Mouse (Mus musculus) stomach, embryonic 16.5 days (tissue): ENCODE results near the gene Ets1. TPM values are rescaled to one million over a fixed set of nuclear protein-coding genes. Genes with fewer than 3 reads are reported as not detected.

ENCODE experiments used
- ATAC-seq: fragments of 200-750 bp; cut with Nextera tagmentation; 2 replicates; pipeline ENCODE4 v1.8.0; 2017; ENCODE audit warnings: moderate number of reproducible peaks, moderate TSS enrichment; ENCODE audit not compliant: insufficient read depth, low FRiP score
- H3K27ac ChIP-seq: fragments of 300-500 bp; sonication (generic); 2 replicates; pipeline ENCODE4 v1.5.1; 2014; ENCODE audit warnings: low read length
- H3K27me3 ChIP-seq: fragments of 300-500 bp; sonication (generic); 2 replicates; pipeline ENCODE4 v1.6.1; 2014; ENCODE audit warnings: low read length, control low read depth, mixed read lengths; ENCODE audit not compliant: control insufficient read depth, insufficient read depth
- H3K36me3 ChIP-seq: fragments of 300-500 bp; sonication (generic); 2 replicates; pipeline ENCODE4 v1.6.1; 2014; ENCODE audit warnings: low read length; ENCODE audit not compliant: control insufficient read depth, insufficient read depth
- H3K4me1 ChIP-seq: fragments of 300-500 bp; sonication (generic); 2 replicates; pipeline ENCODE4 v1.6.1; 2014; ENCODE audit warnings: low read length, control low read depth, mixed read lengths; ENCODE audit not compliant: control insufficient read depth, insufficient read depth
- H3K4me2 ChIP-seq: fragments of 300-500 bp; sonication (generic); 2 replicates; pipeline ENCODE4 v1.6.1; 2014; ENCODE audit warnings: low read depth, low read length, mixed read lengths
- H3K4me3 ChIP-seq: fragments of 300-500 bp; sonication (generic); replicated peaks from 2 replicates; pipeline ENCODE4 v1.5.1; 2014; ENCODE audit warnings: mild to moderate bottlenecking, low read length
- H3K9ac ChIP-seq: fragments of 300-500 bp; sonication (generic); 2 replicates; pipeline ENCODE4 v1.6.1; 2014; ENCODE audit warnings: low read length
- H3K9me3 ChIP-seq: fragments of 300-500 bp; sonication (generic); replicated peaks from 2 replicates; pipeline ENCODE4 v1.6.1; 2016; ENCODE audit warnings: low read length, control low read depth; ENCODE audit not compliant: control insufficient read depth
- WGBS: fragments of 180-500 bp; shearing (Covaris S2); extraction: QIAGEN DNeasy Blood & Tissue Kit; methylation state at CpG from one replicate; pipeline ENCODE4 v1.1.7; 2014; 5-methylcytosine and 5-hydroxymethylcytosine counted together
- polyA plus RNA-seq: library from polyadenylated mRNA; unstranded; fragments of >200 nt; fragmentation: Nextera tagmentation; extraction: Ambion mirVana; gene quantifications from 2 replicates; pipeline ENCODE4 v1.2.1, GENCODE M21; 2015

Ets1 gene
- polyA plus RNA-seq, 1 experiment from 2014 or later = 43.7 TPM

GRCm38 (mm10) chr9:32596366-32596765, 39.7 kb upstream of the Ets1 start:
- Histone ChIP-seq H3K4me1 (0 out of 2 replicates have a peak, but pooled peaks cover 4% of the 10 kb centered on the region), H3K9me3 (no peaks in the 10 kb centered on the region), H3K27me3 (0 out of 2 replicates have a peak, but pooled peaks cover 4% of the 10 kb centered on the region), H3K27ac (no peak overlapping the region), H3K36me3 (no peaks in the 10 kb centered on the region), H3K9ac (no peak overlapping the region), H3K4me3 (no peak overlapping the region), H3K4me2 (no peak overlapping the region)
- no peak for ATAC-seq
- WGBS = 74% methylated on average over 8 of the region's 8 CpGs

GRCm38 (mm10) chr9:32601953-32602352, 34.1 kb upstream of the Ets1 start:
- Histone ChIP-seq H3K4me2 (no peak overlapping the region), H3K4me3 (no peak overlapping the region), H3K9ac (no peak overlapping the region), H3K27ac (no peak overlapping the region), H3K36me3 (no peaks in the 10 kb centered on the region), H3K27me3 (0 out of 2 replicates have a peak, but pooled peaks cover 2% of the 10 kb centered on the region), H3K4me1 (no peaks in the 10 kb centered on the region), H3K9me3 (no peaks in the 10 kb centered on the region)
- WGBS = 86% methylated on average over 5 of the region's 5 CpGs
- no peak for ATAC-seq

GRCm38 (mm10) chr9:32603097-32603496, 32.9 kb upstream of the Ets1 start:
- H3K4me3 ChIP-seq = no peak overlapping the region
- H3K4me1 ChIP-seq = no peaks in the 10 kb centered on the region
- H3K27ac ChIP-seq = no peak overlapping the region
- no peak overlapping the region for H3K4me2 ChIP-seq
- H3K27me3 ChIP-seq = 0 out of 2 replicates have a peak, but pooled peaks cover 2% of the 10 kb centered on the region
- H3K9me3 ChIP-seq = no peaks in the 10 kb centered on the region
- H3K9ac ChIP-seq = no peak overlapping the region
- ATAC-seq = no peak
- 80% methylated on average over 7 of the region's 7 CpGs for WGBS
- no peaks in the 10 kb centered on the region for H3K36me3 ChIP-seq

GRCm38 (mm10) chr9:32607218-32607617, 28.8 kb upstream of the Ets1 start:
- ATAC-seq = peak; percentile 60; the same call in 1 of the 2 replicates
- WGBS = 29% methylated on average over 7 of the region's 7 CpGs
- no peaks in the 10 kb centered on the region for H3K36me3 ChIP-seq
- H3K4me1 ChIP-seq = no peaks in the 10 kb centered on the region
- H3K9me3 ChIP-seq = no peaks in the 10 kb centered on the region
- no peak overlapping the region for H3K27ac ChIP-seq
- H3K4me2 ChIP-seq = no peak overlapping the region
- 0 out of 2 replicates have a peak, but pooled peaks cover 2% of the 10 kb centered on the region for H3K27me3 ChIP-seq
- no peak overlapping the region for H3K4me3 ChIP-seq
- no peak overlapping the region for H3K9ac ChIP-seq

- 83% methylated on average over 10 of the region's 10 CpGs for WGBS
- Histone ChIP-seq H3K9ac (no peak overlapping the region), H3K27me3 (0 out of 2 replicates have a peak, but pooled peaks cover 2% of the 10 kb centered on the region), H3K27ac (no peak overlapping the region), H3K36me3 (no peaks in the 10 kb centered on the region), H3K4me1 (no peaks in the 10 kb centered on the region), H3K4me2 (no peak overlapping the region), H3K9me3 (no peaks in the 10 kb centered on the region), H3K4me3 (no peak overlapping the region)
- no peak for ATAC-seq
These were observed 27.0 kb upstream of the Ets1 start for GRCm38 (mm10) chr9:32608831-32609610.

GRCm38 (mm10) chr9:32610218-32610617, 25.8 kb upstream of the Ets1 start:
- H3K4me2 ChIP-seq = no peak overlapping the region
- H3K27me3 ChIP-seq = 0 out of 2 replicates have a peak, but pooled peaks cover 2% of the 10 kb centered on the region
- H3K9ac ChIP-seq = no peak overlapping the region
- 84% methylated on average over 8 of the region's 8 CpGs for WGBS
- H3K4me1 ChIP-seq = no peaks in the 10 kb centered on the region
- no peaks in the 10 kb centered on the region for H3K9me3 ChIP-seq
- no peaks in the 10 kb centered on the region for H3K36me3 ChIP-seq
- no peak for ATAC-seq
- H3K27ac ChIP-seq = no peak overlapping the region
- no peak overlapping the region for H3K4me3 ChIP-seq

- ATAC-seq = no peak
- 0 out of 2 replicates have a peak, but pooled peaks cover 2% of the 10 kb centered on the region for H3K27me3 ChIP-seq
- no peaks in the 10 kb centered on the region for H3K4me1 ChIP-seq
- H3K27ac ChIP-seq = no peak overlapping the region
- no peak overlapping the region for H3K4me3 ChIP-seq
- H3K9ac ChIP-seq = no peak overlapping the region
- H3K4me2 ChIP-seq = no peak overlapping the region
- WGBS = 70% methylated on average over 4 of the region's 4 CpGs
- H3K36me3 ChIP-seq = no peaks in the 10 kb centered on the region
- H3K9me3 ChIP-seq = no peaks in the 10 kb centered on the region
These were observed 25.4 kb upstream of the Ets1 start for GRCm38 (mm10) chr9:32610631-32611030.

GRCm38 (mm10) chr9:32611340-32611739, 24.7 kb upstream of the Ets1 start:
- Histone ChIP-seq H3K9ac (no peak overlapping the region), H3K4me2 (no peak overlapping the region), H3K27ac (no peak overlapping the region), H3K36me3 (no peaks in the 10 kb centered on the region), H3K9me3 (no peaks in the 10 kb centered on the region), H3K4me3 (no peak overlapping the region), H3K27me3 (no peaks in the 10 kb centered on the region), H3K4me1 (no peaks in the 10 kb centered on the region)
- ATAC-seq = no peak
- 84% methylated on average over 4 of the region's 4 CpGs for WGBS

- H3K9ac ChIP-seq = no peak overlapping the region
- 80% methylated on average over 5 of the region's 5 CpGs for WGBS
- peak overlapping the region; percentile 4; the same call in 1 of the 2 replicates for H3K27ac ChIP-seq
These were observed 23.6 kb upstream of the Ets1 start for GRCm38 (mm10) chr9:32612426-32612825.

More at GRCm38 (mm10) chr9:32612426-32612825, 23.6 kb upstream of the Ets1 start:
- no peak overlapping the region for H3K4me2 ChIP-seq
- H3K27me3 ChIP-seq = no peaks in the 10 kb centered on the region
- H3K4me1 ChIP-seq = no peaks in the 10 kb centered on the region
- no peak for ATAC-seq
- no peak overlapping the region for H3K4me3 ChIP-seq
- H3K9me3 ChIP-seq = no peaks in the 10 kb centered on the region
- no peaks in the 10 kb centered on the region for H3K36me3 ChIP-seq
